Mouse (Mus musculus): ENCODE measurements at regions not wholly inside any gene's neighbourhood (a gene's known extent, or its start where the extent isn't known, plus 50 kb on each side); places are given as distances from the start of the nearest gene placed in this dataset.

DNA sequence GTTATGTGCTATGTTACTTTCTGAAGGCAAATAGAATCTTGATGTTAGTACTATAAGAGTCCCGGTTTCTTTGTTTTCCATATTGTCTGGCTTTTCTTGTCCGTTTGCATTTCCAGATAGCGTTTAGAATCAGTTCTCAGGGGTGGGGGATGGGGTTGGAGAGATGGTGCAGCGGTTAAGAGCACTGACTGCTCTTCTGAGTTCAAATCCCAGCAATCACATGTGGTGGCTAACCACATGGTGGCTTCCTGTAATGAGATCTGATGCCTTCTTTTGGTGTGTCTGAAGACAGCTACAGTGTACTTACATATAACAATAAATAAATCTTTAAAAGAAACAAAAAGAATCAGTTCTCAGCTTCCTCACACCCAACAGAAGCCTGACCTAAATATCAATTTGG is 623.5 kb upstream of the Gm10131 start:
- no peak for ATAC-seq (replicated peaks; ENCODE audit: insufficient number of reproducible peaks, insufficient read depth, low FRiP score, low read depth)
- H3K4me1 ChIP-seq (replicated peaks) = no peaks in the 10 kb centered on the region
- no peak overlapping the region for H3K27ac ChIP-seq
- no peak overlapping the region for H3K4me2 ChIP-seq
- H3K36me3 ChIP-seq = no peaks in the 10 kb centered on the region
- H3K27me3 ChIP-seq = peaks cover 6% of the 10 kb centered on the region; the same call in 1 of the 2 replicates
- no peaks in the 10 kb centered on the region for H3K9me3 ChIP-seq (replicated peaks)
- no peak overlapping the region for H3K4me3 ChIP-seq
- no peak overlapping the region for H3K9ac ChIP-seq
- WGBS = 75% methylated on average over 4 of the region's 4 CpGs

DNA sequence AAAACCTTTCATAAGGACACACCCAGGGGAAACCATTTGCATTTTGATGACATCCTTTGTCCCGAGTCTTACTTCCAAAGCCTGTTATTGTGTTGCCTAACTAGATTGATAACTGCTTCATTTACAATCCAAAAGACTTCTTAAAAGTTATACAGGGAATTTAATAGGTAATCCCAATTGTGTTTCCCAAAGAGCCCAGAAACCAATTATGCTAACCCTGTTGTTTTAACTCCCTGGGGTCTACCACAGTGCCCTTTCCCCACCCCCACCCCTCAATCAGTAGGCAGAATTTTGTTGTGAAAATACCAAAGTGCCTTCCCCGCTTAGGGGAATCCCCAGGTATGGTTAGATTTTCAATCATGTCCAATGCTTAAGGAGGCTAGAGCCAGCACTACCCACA is 621.3 kb upstream of the Gm10131 start:
- 37% methylated on average over 2 of the region's 2 CpGs for WGBS
- no peak overlapping the region for H3K27ac ChIP-seq
- H3K36me3 ChIP-seq = no peaks in the 10 kb centered on the region
- no peak overlapping the region for H3K4me3 ChIP-seq
- H3K4me1 ChIP-seq (replicated peaks) = no peaks in the 10 kb centered on the region
- no peak for ATAC-seq (replicated peaks; ENCODE audit: insufficient number of reproducible peaks, insufficient read depth, low FRiP score, low read depth)
- H3K9ac ChIP-seq = no peak overlapping the region
- no peaks in the 10 kb centered on the region for H3K9me3 ChIP-seq (replicated peaks)
- H3K4me2 ChIP-seq = no peak overlapping the region
- peaks cover 6% of the 10 kb centered on the region; the same call in 1 of the 2 replicates for H3K27me3 ChIP-seq

DNA sequence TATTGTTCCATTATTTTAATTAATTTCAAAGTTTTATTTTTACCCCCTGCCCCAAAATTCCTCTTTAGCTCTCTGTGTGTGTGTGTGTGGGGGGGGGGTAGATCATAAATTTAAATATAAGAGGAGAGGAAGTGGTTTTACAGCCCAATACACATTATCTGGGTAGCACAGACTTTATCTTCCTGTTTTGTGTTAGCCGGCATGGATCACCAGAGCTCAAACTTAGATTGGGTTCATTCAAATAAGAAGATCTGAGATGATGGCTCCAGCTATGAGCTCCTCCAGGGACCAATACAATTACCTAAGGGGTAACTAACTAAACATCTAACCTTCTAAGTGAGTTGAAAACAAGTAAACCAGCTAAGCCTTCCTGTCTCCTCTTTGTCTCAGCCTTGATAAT is 620.8 kb upstream of the Gm10131 start:
- no peak for ATAC-seq (replicated peaks; ENCODE audit: insufficient number of reproducible peaks, insufficient read depth, low FRiP score, low read depth)

GRCm38 (mm10) chr8:34731096-34731999 is 619.8 kb upstream of the Gm10131 start:
- Histone ChIP-seq H3K4me2 (no peak overlapping the region; the same call in 1 of the 2 replicates), H3K4me1 (replicated peaks) (no peaks in the 10 kb centered on the region), H3K36me3 (no peaks in the 10 kb centered on the region), H3K27me3 (peaks cover 6% of the 10 kb centered on the region; the same call in 1 of the 2 replicates), H3K4me3 (no peak overlapping the region), H3K9ac (no peak overlapping the region), H3K27ac (no peak overlapping the region), H3K9me3 (replicated peaks) (no peaks in the 10 kb centered on the region)
- no peak for ATAC-seq (replicated peaks; ENCODE audit: insufficient number of reproducible peaks, insufficient read depth, low FRiP score, low read depth)
- 20% methylated on average over 12 of the region's 12 CpGs for WGBS

More for the DNA sequence above, 620.8 kb upstream of the Gm10131 start:
- H3K9ac ChIP-seq = no peak overlapping the region
- 45% methylated on average over 1 of the region's 1 CpGs for WGBS
- no peak overlapping the region for H3K4me3 ChIP-seq
- no peaks in the 10 kb centered on the region for H3K36me3 ChIP-seq
- H3K9me3 ChIP-seq (replicated peaks) = no peaks in the 10 kb centered on the region
- no peak overlapping the region for H3K27ac ChIP-seq
- peaks cover 6% of the 10 kb centered on the region; the same call in 1 of the 2 replicates for H3K27me3 ChIP-seq
- no peak overlapping the region for H3K4me2 ChIP-seq
- H3K4me1 ChIP-seq (replicated peaks) = no peaks in the 10 kb centered on the region

GRCm38 (mm10) chr8:34729585-34729984 is 618.0 kb upstream of the Gm10131 start:
- no peak overlapping the region for H3K27ac ChIP-seq
- peaks cover 6% of the 10 kb centered on the region; the same call in 1 of the 2 replicates for H3K27me3 ChIP-seq
- H3K4me2 ChIP-seq = no peak overlapping the region
- WGBS = 87% methylated on average over 7 of the region's 7 CpGs
- H3K36me3 ChIP-seq = no peaks in the 10 kb centered on the region
- peaks cover 4% of the 10 kb centered on the region; the same call in 1 of the 2 replicates for H3K4me1 ChIP-seq (replicated peaks)
- H3K9ac ChIP-seq = no peak overlapping the region
- ATAC-seq (replicated peaks; ENCODE audit: insufficient number of reproducible peaks, insufficient read depth, low FRiP score, low read depth) = no peak
- H3K4me3 ChIP-seq = no peak overlapping the region
- no peaks in the 10 kb centered on the region for H3K9me3 ChIP-seq (replicated peaks)

- ATAC-seq (replicated peaks; ENCODE audit: insufficient number of reproducible peaks, insufficient read depth, low FRiP score, low read depth) = no peak
- no peaks in the 10 kb centered on the region for H3K9me3 ChIP-seq (replicated peaks)
- no peak overlapping the region for H3K4me3 ChIP-seq
- peaks cover 4% of the 10 kb centered on the region; the same call in 1 of the 2 replicates for H3K4me1 ChIP-seq (replicated peaks)
- 88% methylated on average over 8 of the region's 8 CpGs for WGBS
- H3K9ac ChIP-seq = no peak overlapping the region
- no peaks in the 10 kb centered on the region for H3K36me3 ChIP-seq
- H3K27me3 ChIP-seq = peaks cover 6% of the 10 kb centered on the region; the same call in 1 of the 2 replicates
- H3K4me2 ChIP-seq = no peak overlapping the region
- no peak overlapping the region for H3K27ac ChIP-seq
Measured at GRCm38 (mm10) chr8:34727699-34728098, 616.2 kb upstream of the Gm10131 start.

GRCm38 (mm10) chr8:34726145-34726767 is 614.7 kb upstream of the Gm10131 start:
- Histone ChIP-seq H3K4me3 (no peak overlapping the region), H3K9me3 (replicated peaks) (no peaks in the 10 kb centered on the region), H3K4me2 (no peak overlapping the region), H3K9ac (no peak overlapping the region), H3K36me3 (no peaks in the 10 kb centered on the region), H3K4me1 (replicated peaks) (peaks cover 4% of the 10 kb centered on the region; the same call in 1 of the 2 replicates), H3K27ac (no peak overlapping the region), H3K27me3 (no peaks in the 10 kb centered on the region)
- 54% methylated on average over 10 of the region's 10 CpGs for WGBS
- ATAC-seq (replicated peaks; ENCODE audit: insufficient number of reproducible peaks, insufficient read depth, low FRiP score, low read depth) = no peak

DNA sequence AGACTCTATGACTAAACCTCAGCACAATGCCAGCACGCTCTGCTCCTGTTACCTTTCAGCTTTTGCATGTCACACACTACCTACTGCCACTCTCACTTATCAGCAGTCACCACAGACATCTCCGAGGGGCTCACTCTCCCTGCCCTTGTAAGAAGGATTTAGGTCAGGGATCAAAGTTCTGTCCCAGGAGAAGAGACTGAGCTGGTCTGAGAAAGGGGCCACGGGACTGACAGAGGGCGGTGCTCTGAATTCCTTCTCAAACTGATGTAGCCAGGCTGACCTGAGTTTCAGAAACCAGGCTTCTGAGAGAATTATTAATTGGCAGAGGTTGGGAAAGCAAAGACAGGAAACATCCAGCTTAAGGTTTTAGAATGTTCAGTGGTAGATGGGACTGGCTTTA is 614.0 kb upstream of the Gm10131 start:
- WGBS = 35% methylated on average over 4 of the region's 4 CpGs

DNA sequence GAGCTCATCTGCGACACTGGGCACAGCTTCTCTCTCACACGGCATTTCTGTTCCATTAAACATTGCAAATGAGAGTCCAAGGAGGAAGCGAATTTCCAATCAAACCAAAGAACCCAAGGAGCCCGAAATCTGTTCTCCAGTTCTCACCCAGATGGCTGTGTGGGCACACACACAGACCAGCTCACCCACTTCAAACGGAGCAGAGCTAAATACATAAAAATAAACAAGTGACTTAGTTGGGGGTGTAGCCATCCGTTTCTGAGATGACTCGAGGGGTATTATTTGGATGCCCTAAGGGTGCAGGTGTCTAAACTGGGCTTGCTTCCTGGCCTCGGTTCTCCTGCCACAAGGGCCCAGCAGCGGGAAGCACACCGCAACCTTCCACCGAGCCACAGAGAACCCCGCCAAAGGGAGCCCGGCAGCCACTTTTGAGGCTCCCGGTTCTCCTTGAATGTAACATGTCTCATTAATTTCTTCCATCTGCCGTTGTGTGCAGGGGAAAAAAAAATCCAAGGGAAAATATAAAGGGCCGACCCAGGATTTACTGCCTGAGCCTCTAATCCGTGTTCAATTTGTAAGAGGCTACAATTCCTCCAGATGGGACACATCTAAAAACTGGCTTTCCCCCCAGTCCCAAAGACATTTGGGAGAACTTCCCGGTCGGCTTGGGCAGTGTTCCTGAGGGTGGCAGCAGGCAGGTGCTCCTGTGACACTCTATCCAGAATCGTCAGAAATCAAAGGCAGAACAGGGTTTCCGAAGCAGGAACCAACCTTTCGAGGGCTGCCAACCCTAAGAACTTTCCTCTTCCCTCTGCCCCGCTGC is 598.6 kb upstream of the Gm10131 start:
- ATAC-seq (replicated peaks; ENCODE audit: insufficient number of reproducible peaks, insufficient read depth, low FRiP score, low read depth) = no peak

More for the DNA sequence above, 614.0 kb upstream of the Gm10131 start:
- H3K4me1 ChIP-seq (replicated peaks) = peaks cover 4% of the 10 kb centered on the region; the same call in 1 of the 2 replicates
- H3K9ac ChIP-seq = no peak overlapping the region
- H3K36me3 ChIP-seq = no peaks in the 10 kb centered on the region
- H3K4me2 ChIP-seq = no peak overlapping the region
- no peak overlapping the region for H3K4me3 ChIP-seq
- no peaks in the 10 kb centered on the region for H3K9me3 ChIP-seq (replicated peaks)
- no peaks in the 10 kb centered on the region for H3K27me3 ChIP-seq
- ATAC-seq (replicated peaks; ENCODE audit: insufficient number of reproducible peaks, insufficient read depth, low FRiP score, low read depth) = no peak
- H3K27ac ChIP-seq = no peak overlapping the region

GRCm38 (mm10) chr8:34709316-34709715 is 597.8 kb upstream of the Gm10131 start:
- Histone ChIP-seq H3K9me3 (replicated peaks) (no peaks in the 10 kb centered on the region), H3K4me3 (no peak overlapping the region), H3K27ac (no peak overlapping the region), H3K4me2 (no peak overlapping the region), H3K27me3 (0 out of 2 replicates have a peak, but pooled peaks cover 3% of the 10 kb centered on the region), H3K9ac (no peak overlapping the region), H3K36me3 (no peaks in the 10 kb centered on the region), H3K4me1 (replicated peaks) (peaks cover 4% of the 10 kb centered on the region)
- ATAC-seq (replicated peaks; ENCODE audit: insufficient number of reproducible peaks, insufficient read depth, low FRiP score, low read depth) = no peak
- 44% methylated on average over 11 of the region's 11 CpGs for WGBS

More for the DNA sequence above, 598.6 kb upstream of the Gm10131 start:
- no peak overlapping the region for H3K4me3 ChIP-seq
- no peaks in the 10 kb centered on the region for H3K9me3 ChIP-seq (replicated peaks)
- H3K27ac ChIP-seq = no peak overlapping the region
- H3K4me2 ChIP-seq = no peak overlapping the region
- H3K9ac ChIP-seq = no peak overlapping the region
- no peaks in the 10 kb centered on the region for H3K36me3 ChIP-seq
- WGBS = 79% methylated on average over 23 of the region's 23 CpGs
- H3K4me1 ChIP-seq (replicated peaks) = peaks cover 4% of the 10 kb centered on the region
- H3K27me3 ChIP-seq = 0 out of 2 replicates have a peak, but pooled peaks cover 3% of the 10 kb centered on the region

DNA sequence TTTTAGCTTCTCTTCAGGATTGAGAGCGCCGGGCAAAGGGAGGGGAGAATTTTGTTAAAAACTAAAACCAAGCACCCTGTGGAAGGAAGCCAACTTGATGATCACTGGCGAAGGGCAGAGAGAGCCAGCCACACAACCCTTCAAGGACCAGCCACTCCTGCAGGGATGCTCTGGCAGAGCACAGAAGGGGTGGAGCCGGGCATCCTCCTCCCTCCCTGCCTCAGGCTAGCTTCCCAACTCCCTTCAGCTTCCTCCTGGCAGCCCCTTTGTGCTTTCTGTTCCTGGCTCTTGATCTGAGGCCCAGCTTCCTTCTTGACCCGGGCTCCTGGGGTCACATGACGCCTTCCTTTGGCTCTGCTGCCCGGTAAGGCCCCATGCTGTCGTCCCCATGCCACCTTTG is 591.8 kb upstream of the Gm10131 start:
- Histone ChIP-seq H3K27me3 (0 out of 2 replicates have a peak, but pooled peaks cover 3% of the 10 kb centered on the region), H3K4me1 (replicated peaks) (peaks cover 3% of the 10 kb centered on the region), H3K36me3 (no peaks in the 10 kb centered on the region), H3K9ac (no peak overlapping the region), H3K4me3 (no peak overlapping the region), H3K9me3 (replicated peaks) (no peaks in the 10 kb centered on the region), H3K27ac (no peak overlapping the region), H3K4me2 (no peak overlapping the region)
- ATAC-seq (replicated peaks; ENCODE audit: insufficient number of reproducible peaks, insufficient read depth, low FRiP score, low read depth) = no peak
- WGBS = 35% methylated on average over 8 of the region's 8 CpGs
